Mouse (Mus musculus): ENCODE data around the gene Zranb1. TPM values are rescaled to one million over a fixed set of nuclear protein-coding genes. Genes with fewer than 3 reads are reported as not detected.

Gene Zranb1
- total and polyA plus RNA-seq, 3 experiments, result 17.4 to 18.5 TPM; not detected in 1

DNA sequence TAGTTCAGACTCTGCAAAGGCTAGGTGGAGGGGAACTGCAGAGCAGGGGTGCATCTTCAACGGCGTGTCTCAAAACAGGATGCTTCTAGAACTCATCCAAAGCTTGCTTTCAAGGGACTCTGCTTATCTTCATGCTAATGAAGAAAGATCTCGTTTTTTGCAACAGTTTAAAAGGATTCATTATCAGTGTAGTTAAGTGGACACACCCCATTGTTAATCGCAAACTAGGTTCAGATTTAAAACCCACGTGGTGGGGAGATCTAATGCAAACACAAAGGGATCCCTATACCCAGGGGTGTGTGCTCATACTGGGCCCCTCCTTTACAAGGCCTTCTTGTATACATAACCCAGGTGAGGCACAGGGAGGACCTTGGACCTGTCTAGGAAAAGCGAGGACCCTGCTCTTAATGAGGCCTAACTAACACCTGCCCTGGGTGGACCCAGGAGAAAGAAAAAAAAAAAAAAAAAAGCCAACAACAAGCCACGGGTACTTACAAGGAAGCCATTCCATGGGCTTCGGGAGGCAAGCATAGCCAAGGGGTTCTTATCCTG is 98.6 kb downstream of the Zranb1 start:
- H3K27ac ChIP-seq (ENCODE audit: control insufficient read depth, low read depth, low read length), result peak overlapping the region; percentile 29
- no peak overlapping the region for H3K9ac ChIP-seq (ENCODE audit: control insufficient read depth, low read depth, low read length, poor library complexity, severe bottlenecking)
- peaks cover 2 to 22% of the 10 kb centered on the region in 2 experiments; a peak in 3 of 4 replicates for H3K36me3 ChIP-seq (ENCODE audit: control insufficient read depth in 1 of 2, insufficient read depth in 2 of 2, low read length in 2 of 2)
- H3K4me3 ChIP-seq (ENCODE audit: control insufficient read depth in 1 of 2, insufficient read depth in 1 of 2, low read depth in 2 of 2, low read length in 2 of 2), result no peak overlapping the region
- peaks cover 8 to 21% of the 10 kb centered on the region in 2 experiments for H3K4me1 ChIP-seq (ENCODE audit: control insufficient read depth in 1 of 2, insufficient read depth in 2 of 2, low read length in 2 of 2)
- no peaks in the 10 kb centered on the region for H3K9me3 ChIP-seq (replicated peaks; ENCODE audit: insufficient read depth, low read length)
- no peak for DNase-seq (ENCODE audit: low read depth, low spot score)
- 0 out of 2 replicates have a peak, but pooled peaks cover 6% of the 10 kb centered on the region for H3K79me2 ChIP-seq (ENCODE audit: control insufficient read depth, insufficient read depth, low read length, poor library complexity)
- H3K27me3 ChIP-seq (ENCODE audit: control insufficient read depth in 1 of 2, insufficient read depth in 2 of 2, low read length in 2 of 2), result no peaks in the 10 kb centered on the region
- no peak for TF ChIP-seq POLR2AphosphoS5 (IDR thresholded peaks at IDR 0.05; ENCODE audit: borderline replicate concordance, low read depth, low read length)
- TF ChIP-seq NRF1 (IDR thresholded peaks at IDR 0.05; ENCODE audit: insufficient read depth, low read depth, low read length, poor library complexity, severe bottlenecking), result no peak
- no peak for TF ChIP-seq USF2 (IDR thresholded peaks at IDR 0.05; ENCODE audit: borderline replicate concordance in 1 of 2, insufficient read depth in 1 of 2, low read depth in 1 of 2, low read length in 2 of 2)
- TF ChIP-seq ETS1 (IDR thresholded peaks at IDR 0.05; ENCODE audit: low read depth, low read length), result no peak
- no peak for TF ChIP-seq MYC (IDR thresholded peaks at IDR 0.05; ENCODE audit: low read depth, low read length)
- no peak for TF ChIP-seq MAFK (IDR thresholded peaks at IDR 0.05; ENCODE audit: borderline replicate concordance, low read depth, low read length)
- no peak for TF ChIP-seq RAD21 (IDR thresholded peaks at IDR 0.05; ENCODE audit: low read depth, low read length)
- peak; percentile 65 for TF ChIP-seq GATA1 (IDR thresholded peaks at IDR 0.05; ENCODE audit: low read depth, low read length)
- no peak for TF ChIP-seq TCF12 (IDR thresholded peaks at IDR 0.05; ENCODE audit: low read depth, low read length)
- TF ChIP-seq E2F4 (IDR thresholded peaks at IDR 0.05; ENCODE audit: borderline replicate concordance, low read depth, low read length), result no peak
- no peak for TF ChIP-seq GABPA (IDR thresholded peaks at IDR 0.05; ENCODE audit: low read depth, low read length)
- no peak for TF ChIP-seq UBTF (IDR thresholded peaks at IDR 0.05; ENCODE audit: borderline replicate concordance, insufficient read depth, low read depth, low read length)
- TF ChIP-seq MAX (IDR thresholded peaks at IDR 0.05; ENCODE audit: low read length), result peak; percentile 80
- no peak for TF ChIP-seq CTCF (IDR thresholded peaks at IDR 0.05 in 2 of 3, conservative IDR thresholded peaks at IDR 0.05 in 1 of 3; ENCODE audit: control insufficient read depth in 1 of 3, insufficient read depth in 1 of 3, low read depth in 2 of 3, low read length in 3 of 3, poor library complexity in 1 of 3, severe bottlenecking in 1 of 3)
- TF ChIP-seq TAL1 (IDR thresholded peaks at IDR 0.05; ENCODE audit: low read length), result no peak
- TF ChIP-seq CHD2 (IDR thresholded peaks at IDR 0.05; ENCODE audit: low read length), result no peak
- TF ChIP-seq ZMIZ1 (IDR thresholded peaks at IDR 0.05; ENCODE audit: low read depth, low read length), result no peak
- no peak for TF ChIP-seq POLR2AphosphoS2 (IDR thresholded peaks at IDR 0.05; ENCODE audit: low read length)
- TF ChIP-seq POLR2A (IDR thresholded peaks at IDR 0.05; ENCODE audit: control insufficient read depth in 1 of 2, insufficient read depth in 1 of 2, low read depth in 1 of 2, low read length in 2 of 2, poor library complexity in 1 of 2), result no peak
- TF ChIP-seq MEF2A (IDR thresholded peaks at IDR 0.05; ENCODE audit: extremely low read depth, insufficient replicate concordance, low read depth, low read length, poor library complexity, severe bottlenecking), result no peak
- no peak for TF ChIP-seq ZNF384 (IDR thresholded peaks at IDR 0.05; ENCODE audit: low read depth, low read length)
- TF ChIP-seq MAZ (IDR thresholded peaks at IDR 0.05; ENCODE audit: low read depth, low read length), result no peak
- peak; percentile 42; the same call in 1 of the 2 replicates for TF ChIP-seq SIN3A (IDR thresholded peaks at IDR 0.05; ENCODE audit: low read length)
- TF ChIP-seq BHLHE40 (IDR thresholded peaks at IDR 0.05; ENCODE audit: borderline replicate concordance, low read depth, low read length), result no peak
- no peak for TF ChIP-seq JUND (IDR thresholded peaks at IDR 0.05; ENCODE audit: low read depth, low read length)
- peak in 1 of 2 experiments; percentile 16; a peak in 1 of 4 replicates for TF ChIP-seq EP300 (IDR thresholded peaks at IDR 0.05; ENCODE audit: low read depth in 1 of 2, low read length in 2 of 2)
- TF ChIP-seq MXI1 (IDR thresholded peaks at IDR 0.05; ENCODE audit: low read depth, low read length), result peak; percentile 87
- TF ChIP-seq CHD1 (IDR thresholded peaks at IDR 0.05; ENCODE audit: low read depth, low read length), result no peak
- TF ChIP-seq KAT2A (conservative IDR thresholded peaks at IDR 0.05; ENCODE audit: low read depth, low read length), result no peak
- TF ChIP-seq RCOR1 (IDR thresholded peaks at IDR 0.05; ENCODE audit: low read depth, low read length), result peak; percentile 91
- no peak for TF ChIP-seq ZC3H11A (IDR thresholded peaks at IDR 0.05; ENCODE audit: low read depth, low read length)
- TF ChIP-seq ELF1 (IDR thresholded peaks at IDR 0.05; ENCODE audit: low read depth, low read length), result no peak
- no peak for TF ChIP-seq ZKSCAN1 (IDR thresholded peaks at IDR 0.05; ENCODE audit: low read depth, low read length)
- TF ChIP-seq TBP (IDR thresholded peaks at IDR 0.05; ENCODE audit: low read depth, low read length), result no peak
- TF ChIP-seq SMC3 (IDR thresholded peaks at IDR 0.05; ENCODE audit: low read depth, low read length), result no peak
- no peak for TF ChIP-seq MYB (IDR thresholded peaks at IDR 0.05; ENCODE audit: low read depth, low read length)
- TF ChIP-seq HCFC1 (IDR thresholded peaks at IDR 0.05; ENCODE audit: low read depth, low read length), result no peak
- no peak for TF ChIP-seq NELFE (IDR thresholded peaks at IDR 0.05; ENCODE audit: low read depth, low read length)
